9 mouse cellular contexts compared by ENCODE assay signal in the genomic region with DNA sequence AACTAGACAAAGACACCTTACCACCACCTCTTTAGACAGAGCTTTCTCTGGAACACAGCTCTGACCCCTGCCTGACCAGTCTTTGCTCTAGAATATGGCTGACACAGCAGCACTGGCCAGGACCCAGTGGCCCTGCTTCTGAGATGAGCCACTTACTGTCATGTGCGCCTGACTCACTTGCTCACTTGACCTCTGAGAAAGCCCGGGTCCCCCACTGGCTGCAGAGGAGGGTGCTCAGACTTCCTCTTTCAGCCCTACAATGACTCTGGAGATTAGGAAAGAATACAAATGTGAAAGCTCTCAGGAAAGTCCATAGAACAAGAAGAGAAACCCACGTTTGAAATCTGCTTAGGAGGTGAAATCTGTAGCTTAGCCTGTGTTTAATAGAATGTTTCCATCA. TPM values are rescaled to one million over a fixed set of nuclear protein-coding genes. Genes with fewer than 3 reads are reported as not detected.
DNase-seq lines count a peak whose midpoint lies in the region; ATAC-seq and TF ChIP-seq lines count a peak whose summit lies in the region.
"Had no signal": no experiment of that assay in that cellular context is flagged by ENCODE, and none has a peak within 500 bp of the region (broad histone marks: within the 10 kb centered on the region; RNA-seq: fewer than 3 reads in every experiment).

No protein-coding gene starts in this region.

- H3K4me2 ChIP-seq in kidney, embryonic 16.5 days (replicated peaks; ENCODE audit: low read depth, low read length): no peak overlapping the region

- no peak for TF ChIP-seq POLR2A in lung, adult 2 months (IDR thresholded peaks at IDR 0.05; ENCODE audit: borderline replicate concordance, extremely low read depth, low read depth, low read length)

- intact Hi-C loops in left cerebral cortex, postnatal 4 days (cut with DNase I): loop anchor here (5.0 kb wide), 1 partner anchor 36 kb away; no protein-coding TSS in a partner anchor

- no peak overlapping the region for H3K9ac ChIP-seq in kidney, embryonic 16.5 days (replicated peaks; ENCODE audit: low read length)

- no peak overlapping the region for H3K4me3 ChIP-seq in kidney, embryonic 16.5 days (ENCODE audit: low read length)
- H3K4me3 ChIP-seq in lung, adult 2 months (replicated peaks; ENCODE audit: extremely low read depth, low read depth, low read length): no peak overlapping the region
- H3K4me3 ChIP-seq: myocyte had no signal

- no peak overlapping the region for H3K27ac ChIP-seq in kidney, embryonic 16.5 days (ENCODE audit: low read length)

- no peaks in the 10 kb centered on the region for H3K9me3 ChIP-seq in kidney, embryonic 16.5 days (ENCODE audit: low read length)

- 63% methylated on average over 3 of the region's 3 CpGs for WGBS in kidney, embryonic 16.5 days
- 36% methylated on average over 3 of the region's 3 CpGs for WGBS in lung, adult 2 months

- H3K36me3 ChIP-seq in kidney, embryonic 16.5 days (ENCODE audit: insufficient read depth, low read length): peaks cover 17% of the 10 kb centered on the region; the same call in 1 of the 2 replicates

- no peak for TF ChIP-seq CTCF in lung, adult 2 months (IDR thresholded peaks at IDR 0.05; ENCODE audit: insufficient read depth, low read length)

- no peak for ATAC-seq in kidney, embryonic 16.5 days (ENCODE audit: low FRiP score, low TSS enrichment)
- no peak for ATAC-seq in inflammation-experienced regulatory T-cells, adult 6 months

- H3K27me3 ChIP-seq in kidney, embryonic 16.5 days (ENCODE audit: insufficient read depth, low read length): no peaks in the 10 kb centered on the region

- peak; percentile 40 for DNase-seq in kidney, adult 18-20 months
- DNase-seq in MEL-GATA-1-ER (ENCODE audit: extremely low read depth, low read depth): peak; percentile 16
- peak; percentile 38 to 69 for DNase-seq in heart, adult 9 months (ENCODE audit: low spot score in 2 of 2)
- DNase-seq in lung, adult 2 months: peak; percentile 25
- DNase-seq in cerebellum, postnatal 10 days: no peak
- DNase-seq in left cerebral cortex, postnatal 4 days: no peak

- no peaks in the 10 kb centered on the region for H3K4me1 ChIP-seq in kidney, embryonic 16.5 days (ENCODE audit: insufficient read depth, low read length)
- H3K4me1 ChIP-seq in lung, adult 2 months (ENCODE audit: control insufficient read depth, insufficient read depth, low read length): no peaks in the 10 kb centered on the region

RNA-seq across cellular contexts. Expression of a gene that starts 45.1 kb away (rescaled TPM):
- polyA plus RNA-seq in kidney, embryonic 16.5 days (2015; fragmentation: Nextera tagmentation; extraction: Ambion mirVana): 36.1 and 59.0 TPM in 2 replicates
- polyA plus RNA-seq in lung, adult 2 months (2012; rRNA removed): 20.1 and 23.5 TPM in 2 replicates
- total RNA-seq in left cerebral cortex, postnatal 4 days (2021): 10 to 100 TPM; 63.4 to 66.7 TPM
- 10 to 100 TPM in 1 of 3 experiments, 1 to 10 TPM in 2; 5.7 to 10.0 (median 7.8) TPM for polyA plus RNA-seq in inflammation-experienced regulatory T-cells, adult 6 months (2017; shearing (Covaris generic))

Comparison
In these comparisons a context has a peak if more than half of its experiments do, and no peak if none do; other contexts are left out.
1. DNase-seq: peak in kidney, adult 18-20 months (single experiment), MEL-GATA-1-ER (single experiment), heart, adult 9 months (2 of 2) and lung, adult 2 months (single experiment); none in cerebellum, postnatal 10 days (0 of 2) and left cerebral cortex, postnatal 4 days (single experiment).